Mouse (Mus musculus): Measurements from ENCODE around the gene Ap5z1. TPM values are rescaled to one million over a fixed set of nuclear protein-coding genes. Genes with fewer than 3 reads are reported as not detected.
A peak's percentile ranks its signal among the peaks of the same experiment; 100 is the strongest.

Gene Ap5z1
- polyA plus RNA-seq, 1 experiment from 2014 or later, result 6.0 TPM

- H3K36me3 ChIP-seq (ENCODE audit: control insufficient read depth, insufficient read depth, low read length), result peaks cover 60% of the 10 kb centered on the region
- 69% methylated on average over 10 of the region's 10 CpGs for WGBS
- no peak for ATAC-seq (ENCODE audit: insufficient number of reproducible peaks, insufficient read depth, low FRiP score, low read depth)
These were observed 10.0 kb downstream of the Ap5z1 start for GRCm38 (mm10) chr5:142473696-142474095.

GRCm38 (mm10) chr5:142475669-142476068 lies 11.9 kb downstream of the Ap5z1 start:
- Histone ChIP-seq H3K4me3 (ENCODE audit: control insufficient read depth in 1 of 2, insufficient read depth in 1 of 2, low read depth in 1 of 2, low read length in 2 of 2) (no peak overlapping the region), H3K36me3 (ENCODE audit: control insufficient read depth, insufficient read depth, low read length) (peaks cover 41% of the 10 kb centered on the region), H3K4me1 (ENCODE audit: control insufficient read depth in 2 of 2, insufficient read depth in 2 of 2, low read length in 2 of 2) (peaks cover 2 to 10% of the 10 kb centered on the region in 2 experiments; a peak in 3 of 4 replicates), H3K27ac (replicated peaks in 1 of 2; ENCODE audit: control insufficient read depth in 1 of 2, insufficient read depth in 1 of 2, low read depth in 2 of 2, low read length in 2 of 2) (no peak overlapping the region), H3K4me2 (ENCODE audit: low read length) (no peak overlapping the region), H3K9me3 (ENCODE audit: control insufficient read depth, low read length) (no peaks in the 10 kb centered on the region), H3K27me3 (ENCODE audit: control insufficient read depth, insufficient read depth, low read length) (no peaks in the 10 kb centered on the region), H3K9ac (ENCODE audit: low read length) (no peak overlapping the region)
- no peak for ATAC-seq (ENCODE audit: insufficient number of reproducible peaks, insufficient read depth, low FRiP score, low read depth)
- whole genome bisulfite sequencing, result 82% methylated on average over 7 of the region's 7 CpGs

More at GRCm38 (mm10) chr5:142473696-142474095, 10.0 kb downstream of the Ap5z1 start:
- H3K9ac ChIP-seq (ENCODE audit: low read length), result no peak overlapping the region
- H3K4me2 ChIP-seq (ENCODE audit: low read length), result no peak overlapping the region
- H3K9me3 ChIP-seq (ENCODE audit: control insufficient read depth, low read length), result no peaks in the 10 kb centered on the region
- no peak overlapping the region for H3K27ac ChIP-seq (replicated peaks in 1 of 2; ENCODE audit: control insufficient read depth in 1 of 2, insufficient read depth in 1 of 2, low read depth in 2 of 2, low read length in 2 of 2)
- no peaks in the 10 kb centered on the region for H3K27me3 ChIP-seq (ENCODE audit: control insufficient read depth, insufficient read depth, low read length)
- no peak overlapping the region for H3K4me3 ChIP-seq (ENCODE audit: control insufficient read depth in 1 of 2, insufficient read depth in 1 of 2, low read depth in 1 of 2, low read length in 2 of 2)
- H3K4me1 ChIP-seq (ENCODE audit: control insufficient read depth in 2 of 2, insufficient read depth in 2 of 2, low read length in 2 of 2), result peaks cover 0 to 6% of the 10 kb centered on the region in 2 experiments; a peak in 1 of 4 replicates

DNA sequence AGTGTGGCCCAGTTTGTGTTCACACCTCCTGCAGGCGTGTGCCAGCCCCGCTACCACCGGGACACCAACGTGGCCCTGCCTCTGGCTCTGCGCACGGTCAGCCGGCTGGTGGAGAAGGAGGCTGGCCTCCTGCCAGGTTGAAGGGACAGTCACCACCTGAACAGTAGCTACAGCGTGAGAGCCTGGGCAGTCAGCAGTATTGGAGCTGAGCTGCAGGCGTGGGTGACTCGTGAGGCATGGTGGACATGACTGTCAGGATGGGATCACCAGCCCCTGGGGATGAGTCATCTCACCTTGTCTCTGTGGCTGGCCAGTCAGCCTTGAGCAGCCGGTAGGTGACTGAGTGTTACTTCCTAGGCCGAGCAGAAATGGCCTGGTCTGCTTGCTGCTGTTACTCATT lies 13.6 kb downstream of the Ap5z1 start:
- Histone ChIP-seq H3K9me3 (ENCODE audit: control insufficient read depth, low read length) (no peaks in the 10 kb centered on the region), H3K36me3 (ENCODE audit: control insufficient read depth, insufficient read depth, low read length) (peaks cover 28% of the 10 kb centered on the region), H3K9ac (ENCODE audit: low read length) (no peak overlapping the region), H3K4me2 (ENCODE audit: low read length) (no peak overlapping the region), H3K27ac (replicated peaks in 1 of 2; ENCODE audit: control insufficient read depth in 1 of 2, insufficient read depth in 1 of 2, low read depth in 2 of 2, low read length in 2 of 2) (no peak overlapping the region), H3K4me3 (ENCODE audit: control insufficient read depth in 1 of 2, insufficient read depth in 1 of 2, low read depth in 1 of 2, low read length in 2 of 2) (no peak overlapping the region), H3K27me3 (ENCODE audit: control insufficient read depth, insufficient read depth, low read length) (no peaks in the 10 kb centered on the region), H3K4me1 (ENCODE audit: control insufficient read depth in 2 of 2, insufficient read depth in 2 of 2, low read length in 2 of 2) (peaks cover 2 to 10% of the 10 kb centered on the region in 2 experiments; a peak in 3 of 4 replicates)
- 61% methylated on average over 12 of the region's 12 CpGs for WGBS
- no peak for ATAC-seq (ENCODE audit: insufficient number of reproducible peaks, insufficient read depth, low FRiP score, low read depth)

- Histone ChIP-seq H3K4me3 (ENCODE audit: control insufficient read depth in 1 of 2, insufficient read depth in 1 of 2, low read depth in 1 of 2, low read length in 2 of 2) (no peak overlapping the region), H3K4me2 (ENCODE audit: low read length) (no peak overlapping the region)
- WGBS, result 76% methylated on average over 5 of the region's 5 CpGs
These were observed 14.3 kb downstream of the Ap5z1 start for GRCm38 (mm10) chr5:142477866-142478615.

DNA sequence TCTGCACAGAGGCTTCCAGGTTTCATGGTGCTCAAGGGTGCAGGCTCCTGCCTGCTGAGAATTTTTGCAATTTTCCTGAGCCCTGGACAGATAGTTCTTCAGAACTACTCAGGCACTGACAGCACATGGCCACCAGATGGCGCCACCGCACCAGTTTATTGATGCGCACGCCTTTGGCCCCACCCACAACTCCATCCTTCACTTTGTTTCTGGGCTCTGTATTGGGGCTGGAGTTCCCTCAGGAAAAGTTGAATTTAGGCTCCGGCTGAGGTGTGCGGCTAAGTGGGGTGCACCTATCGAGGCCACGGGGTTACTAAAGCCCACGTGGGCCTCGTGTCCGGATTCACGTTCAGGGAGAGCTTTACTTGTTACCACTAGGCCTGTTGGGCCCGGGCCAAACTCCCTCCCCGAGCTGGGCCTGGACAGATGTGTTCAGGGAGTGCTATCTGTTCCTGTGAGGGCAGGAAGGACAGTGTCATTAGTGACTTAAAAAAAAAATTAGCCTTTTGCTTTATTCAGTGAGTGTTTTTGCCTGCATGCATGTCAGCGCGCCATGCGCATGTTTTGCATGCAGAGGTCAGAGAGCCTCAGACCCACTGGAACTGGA lies 15.2 kb downstream of the Ap5z1 start:
- Histone ChIP-seq H3K4me2 (ENCODE audit: low read length) (peak overlapping the region; percentile 47), H3K36me3 (ENCODE audit: control insufficient read depth, insufficient read depth, low read length) (peaks cover 21% of the 10 kb centered on the region; the same call in 1 of the 2 replicates), H3K27ac (replicated peaks in 1 of 2; ENCODE audit: control insufficient read depth in 1 of 2, insufficient read depth in 1 of 2, low read depth in 2 of 2, low read length in 2 of 2) (no peak overlapping the region), H3K4me3 (ENCODE audit: control insufficient read depth in 1 of 2, insufficient read depth in 1 of 2, low read depth in 1 of 2, low read length in 2 of 2) (peak overlapping the region in 1 of 2 experiments; percentile 27; a peak in 2 of 4 replicates), H3K27me3 (ENCODE audit: control insufficient read depth, insufficient read depth, low read length) (no peaks in the 10 kb centered on the region), H3K4me1 (ENCODE audit: control insufficient read depth in 2 of 2, insufficient read depth in 2 of 2, low read length in 2 of 2) (peaks cover 2 to 10% of the 10 kb centered on the region in 2 experiments; a peak in 3 of 4 replicates), H3K9ac (ENCODE audit: low read length) (peak overlapping the region; percentile 47; the same call in 1 of the 2 replicates), H3K9me3 (ENCODE audit: control insufficient read depth, low read length) (no peaks in the 10 kb centered on the region)
- 27% methylated on average over 17 of the region's 17 CpGs for WGBS
- no peak for ATAC-seq (ENCODE audit: insufficient number of reproducible peaks, insufficient read depth, low FRiP score, low read depth)

More at GRCm38 (mm10) chr5:142477866-142478615, 14.3 kb downstream of the Ap5z1 start:
- Histone ChIP-seq H3K27me3 (ENCODE audit: control insufficient read depth, insufficient read depth, low read length) (no peaks in the 10 kb centered on the region), H3K27ac (replicated peaks in 1 of 2; ENCODE audit: control insufficient read depth in 1 of 2, insufficient read depth in 1 of 2, low read depth in 2 of 2, low read length in 2 of 2) (no peak overlapping the region), H3K9ac (ENCODE audit: low read length) (no peak overlapping the region), H3K9me3 (ENCODE audit: control insufficient read depth, low read length) (no peaks in the 10 kb centered on the region), H3K36me3 (ENCODE audit: control insufficient read depth, insufficient read depth, low read length) (peaks cover 23% of the 10 kb centered on the region; the same call in 1 of the 2 replicates), H3K4me1 (ENCODE audit: control insufficient read depth in 2 of 2, insufficient read depth in 2 of 2, low read length in 2 of 2) (peaks cover 2 to 10% of the 10 kb centered on the region in 2 experiments; a peak in 3 of 4 replicates)
- ATAC-seq (ENCODE audit: insufficient number of reproducible peaks, insufficient read depth, low FRiP score, low read depth), result no peak

DNA sequence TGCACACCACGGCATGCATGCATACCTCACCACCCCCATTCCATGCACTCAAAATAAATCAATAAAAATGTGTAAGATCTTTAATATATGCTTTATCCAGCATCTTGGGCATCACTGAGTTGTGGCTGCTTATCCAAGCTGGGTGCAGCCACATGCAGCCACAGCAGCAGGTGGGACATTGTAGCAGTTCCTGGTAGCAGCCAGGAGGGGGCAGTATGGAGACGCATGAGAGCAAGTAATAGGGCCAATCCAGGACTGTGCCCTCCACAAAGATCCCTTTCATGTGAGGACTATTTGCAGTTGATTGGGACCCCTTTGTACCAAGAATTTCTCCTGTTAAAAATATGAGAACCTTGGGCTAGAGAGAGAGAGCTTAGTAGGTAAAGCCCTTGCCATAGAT lies 18.8 kb downstream of the Ap5z1 start:
- Histone ChIP-seq H3K4me3 (ENCODE audit: control insufficient read depth in 1 of 2, insufficient read depth in 1 of 2, low read depth in 1 of 2, low read length in 2 of 2) (no peak overlapping the region), H3K9ac (ENCODE audit: low read length) (no peak overlapping the region), H3K27ac (replicated peaks in 1 of 2; ENCODE audit: control insufficient read depth in 1 of 2, insufficient read depth in 1 of 2, low read depth in 2 of 2, low read length in 2 of 2) (no peak overlapping the region), H3K36me3 (ENCODE audit: control insufficient read depth, insufficient read depth, low read length) (no peaks in the 10 kb centered on the region), H3K27me3 (ENCODE audit: control insufficient read depth, insufficient read depth, low read length) (no peaks in the 10 kb centered on the region), H3K4me1 (ENCODE audit: control insufficient read depth in 2 of 2, insufficient read depth in 2 of 2, low read length in 2 of 2) (peaks cover 2 to 10% of the 10 kb centered on the region in 2 experiments; a peak in 3 of 4 replicates), H3K9me3 (ENCODE audit: control insufficient read depth, low read length) (no peaks in the 10 kb centered on the region), H3K4me2 (ENCODE audit: low read length) (no peak overlapping the region)
- WGBS, result 63% methylated on average over 2 of the region's 2 CpGs
- no peak for ATAC-seq (ENCODE audit: insufficient number of reproducible peaks, insufficient read depth, low FRiP score, low read depth)

DNA sequence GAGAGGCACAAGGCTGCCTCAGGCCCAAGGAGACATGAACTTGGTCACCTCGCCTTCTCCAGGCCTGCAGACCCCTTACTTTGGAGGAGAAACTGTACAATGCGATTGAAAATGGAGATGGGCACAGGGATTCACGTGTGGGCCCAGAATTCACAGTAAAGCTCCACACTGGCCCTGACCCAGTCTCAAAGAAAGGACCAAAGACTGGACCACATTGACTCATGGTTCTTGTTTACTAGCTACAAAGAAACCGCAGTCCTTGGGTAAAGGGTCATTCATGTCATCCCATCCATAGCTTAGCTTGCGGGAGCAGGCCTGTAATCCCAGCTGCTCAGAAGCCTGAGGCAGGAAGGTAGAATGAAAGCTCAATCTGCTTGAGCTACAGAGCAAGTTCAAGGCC lies 19.8 kb downstream of the Ap5z1 start:
- WGBS, result 93% methylated on average over 5 of the region's 5 CpGs
- Histone ChIP-seq H3K9ac (ENCODE audit: low read length) (no peak overlapping the region), H3K36me3 (ENCODE audit: control insufficient read depth, insufficient read depth, low read length) (no peaks in the 10 kb centered on the region), H3K9me3 (ENCODE audit: control insufficient read depth, low read length) (no peaks in the 10 kb centered on the region), H3K27ac (replicated peaks in 1 of 2; ENCODE audit: control insufficient read depth in 1 of 2, insufficient read depth in 1 of 2, low read depth in 2 of 2, low read length in 2 of 2) (no peak overlapping the region), H3K4me1 (ENCODE audit: control insufficient read depth in 2 of 2, insufficient read depth in 2 of 2, low read length in 2 of 2) (peaks cover 2 to 6% of the 10 kb centered on the region in 2 experiments; a peak in 3 of 4 replicates), H3K4me2 (ENCODE audit: low read length) (no peak overlapping the region), H3K4me3 (ENCODE audit: control insufficient read depth in 1 of 2, insufficient read depth in 1 of 2, low read depth in 1 of 2, low read length in 2 of 2) (no peak overlapping the region), H3K27me3 (ENCODE audit: control insufficient read depth, insufficient read depth, low read length) (no peaks in the 10 kb centered on the region)
- no peak for ATAC-seq (ENCODE audit: insufficient number of reproducible peaks, insufficient read depth, low FRiP score, low read depth)
